Mouse (Mus musculus) heart, postnatal 0 days (tissue): Measurements from ENCODE around the gene Plcb4. TPM values are rescaled to one million over a fixed set of nuclear protein-coding genes. Genes with fewer than 3 reads are reported as not detected.

Experiments
- ATAC-seq: fragments of 200-750 bp; cut with Nextera tagmentation; 2 replicates; pipeline ENCODE4 v1.8.0; 2017; ENCODE audit warnings: low read depth, moderate number of reproducible peaks, moderate library complexity; ENCODE audit not compliant: insufficient read depth
- DNase-seq: peaks from one replicate; pipeline ENCODE4 v3.0.0-alpha.2; 2016; ENCODE audit warnings: low spot score
- H3K27ac ChIP-seq: fragments of 300-500 bp; sonication (generic); 2 replicates; pipeline ENCODE4 v1.5.1; 2014; ENCODE audit warnings: low read depth, mild to moderate bottlenecking
- H3K27me3 ChIP-seq: fragments of 300-500 bp; sonication (generic); 2 replicates; pipeline ENCODE4 v1.6.1; 2014; ENCODE audit warnings: low read length, mixed read lengths; ENCODE audit not compliant: control insufficient read depth, insufficient read depth
- H3K36me3 ChIP-seq: fragments of 300-500 bp; sonication (generic); replicated peaks from 2 replicates; pipeline ENCODE4 v1.6.1; 2014; ENCODE audit warnings: low read length, mixed read lengths; ENCODE audit not compliant: control insufficient read depth, insufficient read depth
- H3K4me1 ChIP-seq: fragments of 300-500 bp; sonication (generic); 2 replicates; pipeline ENCODE4 v1.6.1; 2014; ENCODE audit warnings: antibody characterized with exemption; ENCODE audit not compliant: control insufficient read depth, insufficient read depth
- H3K4me2 ChIP-seq: fragments of 300-500 bp; sonication (generic); 2 replicates; pipeline ENCODE4 v1.6.1; 2014; ENCODE audit warnings: low read depth, mild to moderate bottlenecking, low read length, moderate library complexity
- H3K4me3 ChIP-seq: fragments of 300-500 bp; sonication (generic); 2 replicates; pipeline ENCODE4 v1.5.1; 2014; ENCODE audit warnings: low read depth, low read length
- H3K9ac ChIP-seq: fragments of 300-500 bp; sonication (generic); replicated peaks from 2 replicates; pipeline ENCODE4 v1.6.1; 2014; ENCODE audit warnings: low read depth, low read length, mixed read lengths
- H3K9me3 ChIP-seq: fragments of 300-500 bp; sonication (generic); replicated peaks from 2 replicates; pipeline ENCODE4 v1.6.1; 2016; ENCODE audit warnings: low read length; ENCODE audit not compliant: control insufficient read depth
- CTCF ChIP-seq: IDR thresholded peaks from 2 replicates; pipeline ENCODE4 v1.5.1; 2016; ENCODE audit warnings: antibody characterized with exemption, control low read depth, low read depth
- EP300 ChIP-seq: IDR thresholded peaks from 2 replicates; pipeline ENCODE4 v1.6.1; 2016; ENCODE audit warnings: antibody characterized with exemption, low read depth
- WGBS: fragments of 180-500 bp; shearing (Covaris S2); extraction: QIAGEN DNeasy Blood & Tissue Kit; methylation state at CpG from one replicate; pipeline ENCODE4 v1.1.7; 2014; 5-methylcytosine and 5-hydroxymethylcytosine counted together
- polyA plus RNA-seq: library from polyadenylated mRNA; unstranded; fragments of >200 nt; fragmentation: Nextera tagmentation; extraction: Ambion mirVana; gene quantifications from 2 replicates; pipeline ENCODE4 v1.2.1, GENCODE M21; 2015
- total RNA-seq: library from RNA; depleted of rRNA; stranded (reverse); fragments of >200 nt; gene quantifications from 2 replicates; pipeline ENCODE4 v1.2.3, GENCODE M21; 2014; ENCODE audit warnings: low replicate concordance

Gene Plcb4
- total and polyA plus RNA-seq, 2 experiments from 2014 or later = 34.7 to 57.0 TPM

- ATAC-seq (no peak), DNase-seq (no peak)
- TF ChIP-seq EP300 = no peak
- TF ChIP-seq CTCF = no peak
- H3K4me1 ChIP-seq = no peaks in the 10 kb centered on the region
- peaks cover 34% of the 10 kb centered on the region; the same call in 1 of the 2 replicates for H3K36me3 ChIP-seq
- H3K27me3 ChIP-seq = no peaks in the 10 kb centered on the region
- H3K9me3 ChIP-seq = no peaks in the 10 kb centered on the region
- H3K4me2 ChIP-seq = no peak overlapping the region
- 76% methylated on average over 11 of the region's 11 CpGs for WGBS
- no peak overlapping the region for H3K27ac ChIP-seq
- H3K9ac ChIP-seq = no peak overlapping the region
- H3K4me3 ChIP-seq = no peak overlapping the region
These were observed 334.5 kb downstream of the Plcb4 start for GRCm38 (mm10) chr2:135993314-135993713.

- Histone ChIP-seq H3K27me3 (no peaks in the 10 kb centered on the region), H3K4me3 (no peak overlapping the region), H3K27ac (no peak overlapping the region), H3K4me1 (no peaks in the 10 kb centered on the region), H3K36me3 (peaks cover 37% of the 10 kb centered on the region; the same call in 1 of the 2 replicates), H3K9ac (no peak overlapping the region), H3K9me3 (no peaks in the 10 kb centered on the region), H3K4me2 (no peak overlapping the region)
- ATAC-seq = no peak
- no peak for DNase-seq
- 71% methylated on average over 4 of the region's 4 CpGs for WGBS
- TF ChIP-seq CTCF (no peak), EP300 (no peak)
These were observed 336.4 kb downstream of the Plcb4 start for GRCm38 (mm10) chr2:135995196-135995595.

GRCm38 (mm10) chr2:135996936-135997335, 338.1 kb downstream of the Plcb4 start:
- Histone ChIP-seq H3K27ac (no peak overlapping the region), H3K4me2 (no peak overlapping the region), H3K4me3 (no peak overlapping the region), H3K9ac (no peak overlapping the region), H3K9me3 (no peaks in the 10 kb centered on the region), H3K27me3 (no peaks in the 10 kb centered on the region), H3K4me1 (no peaks in the 10 kb centered on the region), H3K36me3 (peaks cover 35% of the 10 kb centered on the region; the same call in 1 of the 2 replicates)
- no peak for ATAC-seq
- WGBS = 76% methylated on average over 6 of the region's 6 CpGs
- TF ChIP-seq EP300 (no peak), CTCF (no peak)
- DNase-seq = no peak

- no peak overlapping the region for H3K4me2 ChIP-seq
- H3K4me1 ChIP-seq = no peaks in the 10 kb centered on the region
- no peaks in the 10 kb centered on the region for H3K27me3 ChIP-seq
- no peak for TF ChIP-seq CTCF
- no peak for TF ChIP-seq EP300
- H3K27ac ChIP-seq = no peak overlapping the region
- H3K9ac ChIP-seq = no peak overlapping the region
- ATAC-seq = no peak
- WGBS = 70% methylated on average over 18 of the region's 18 CpGs
- no peak overlapping the region for H3K4me3 ChIP-seq
- DNase-seq = no peak
- no peaks in the 10 kb centered on the region for H3K9me3 ChIP-seq
- peaks cover 33% of the 10 kb centered on the region for H3K36me3 ChIP-seq
These were observed 338.7 kb downstream of the Plcb4 start for GRCm38 (mm10) chr2:135997361-135998150.

- H3K36me3 ChIP-seq = peaks cover 37% of the 10 kb centered on the region
- H3K27me3 ChIP-seq = no peaks in the 10 kb centered on the region
- no peak overlapping the region for H3K4me3 ChIP-seq
- H3K9me3 ChIP-seq = no peaks in the 10 kb centered on the region
- ATAC-seq = no peak
- no peaks in the 10 kb centered on the region for H3K4me1 ChIP-seq
- H3K9ac ChIP-seq = no peak overlapping the region
- H3K4me2 ChIP-seq = no peak overlapping the region
- TF ChIP-seq CTCF (no peak), EP300 (no peak)
- no peak overlapping the region for H3K27ac ChIP-seq
- DNase-seq = no peak
- WGBS = 94% methylated on average over 7 of the region's 7 CpGs
These were observed 340.1 kb downstream of the Plcb4 start for GRCm38 (mm10) chr2:135998886-135999285.
